Mouse (Mus musculus) spleen, embryonic (tissue): ENCODE measurements at regions not wholly inside any gene's neighbourhood (a gene's known extent, or its start where the extent isn't known, plus 50 kb on each side); places are given as distances from the start of the nearest gene placed in this dataset.

ENCODE experiments used
- CTCF ChIA-PET: fragments of 350-600 bp; sonication (Branson Sonifier 250); formaldehyde crosslinking; loops from one replicate; lab custom pipeline; 2022; lab: Charles Lee

- CTCF ChIA-PET: no interaction called here
Observed at GRCm38 (mm10) chr16:93193921-93194481, 368.1 kb upstream of the Runx1 start.

- CTCF ChIA-PET: no interaction called here
Observed at GRCm38 (mm10) chr16:93193263-93193662, 367.3 kb upstream of the Runx1 start.

GRCm38 (mm10) chr16:93192651-93193173 is 366.8 kb upstream of the Runx1 start:
- CTCF ChIA-PET: no interaction called here

- CTCF ChIA-PET: interaction anchor here (0.6 kb wide), 1 partner anchor 27 kb away, joined by 3 read pairs; no protein-coding TSS in a partner anchor
Observed at GRCm38 (mm10) chr16:93191174-93191573, 365.2 kb upstream of the Runx1 start.

- CTCF ChIA-PET: no interaction called here
Observed at GRCm38 (mm10) chr16:93190301-93190700, 364.4 kb upstream of the Runx1 start.

- CTCF ChIA-PET: no interaction called here
Observed at GRCm38 (mm10) chr16:93189875-93190274, 363.9 kb upstream of the Runx1 start.

- CTCF ChIA-PET: no interaction called here
Observed at GRCm38 (mm10) chr16:93189412-93189811, 363.5 kb upstream of the Runx1 start.

- CTCF ChIA-PET: no interaction called here
Observed at GRCm38 (mm10) chr16:93186554-93186953, 360.6 kb upstream of the Runx1 start.

- CTCF ChIA-PET: no interaction called here
Observed at GRCm38 (mm10) chr16:93182656-93183055, 356.7 kb upstream of the Runx1 start.

- CTCF ChIA-PET: no interaction called here
Observed at GRCm38 (mm10) chr16:93181497-93181896, 355.5 kb upstream of the Runx1 start.

GRCm38 (mm10) chr16:93180213-93180612 is 354.3 kb upstream of the Runx1 start:
- CTCF ChIA-PET: no interaction called here

- CTCF ChIA-PET: no interaction called here
Observed at GRCm38 (mm10) chr16:93166667-93167066, 340.7 kb upstream of the Runx1 start.

GRCm38 (mm10) chr16:93158526-93159226 is 332.7 kb upstream of the Runx1 start:
- CTCF ChIA-PET: no interaction called here

- CTCF ChIA-PET: no interaction called here
Observed at GRCm38 (mm10) chr16:93153545-93154329, 327.8 kb upstream of the Runx1 start.

GRCm38 (mm10) chr16:93152765-93153489 is 327.0 kb upstream of the Runx1 start:
- CTCF ChIA-PET: no interaction called here

GRCm38 (mm10) chr16:93152057-93152456 is 326.1 kb upstream of the Runx1 start:
- CTCF ChIA-PET: no interaction called here

- CTCF ChIA-PET: no interaction called here
Observed at GRCm38 (mm10) chr16:93151652-93152051, 325.7 kb upstream of the Runx1 start.

- CTCF ChIA-PET: no interaction called here
Observed at GRCm38 (mm10) chr16:93150451-93150850, 324.5 kb upstream of the Runx1 start.

GRCm38 (mm10) chr16:93147525-93148222 is 321.7 kb upstream of the Runx1 start:
- CTCF ChIA-PET: no interaction called here

- CTCF ChIA-PET: no interaction called here
Observed at GRCm38 (mm10) chr16:93146812-93147211, 320.9 kb upstream of the Runx1 start.

GRCm38 (mm10) chr16:93145617-93146016 is 319.7 kb upstream of the Runx1 start:
- CTCF ChIA-PET: no interaction called here
